Mouse (Mus musculus) testis, postnatal 14 days (tissue): Measurements from ENCODE around the gene Klhl30.
A peak's percentile ranks its signal among the peaks of the same experiment; 100 is the strongest.

Source experiments
- DNase-seq: peaks from one replicate; pipeline ENCODE4 v3.0.0; 2021; ENCODE audit warnings: low spot score

Gene Klhl30

DNA sequence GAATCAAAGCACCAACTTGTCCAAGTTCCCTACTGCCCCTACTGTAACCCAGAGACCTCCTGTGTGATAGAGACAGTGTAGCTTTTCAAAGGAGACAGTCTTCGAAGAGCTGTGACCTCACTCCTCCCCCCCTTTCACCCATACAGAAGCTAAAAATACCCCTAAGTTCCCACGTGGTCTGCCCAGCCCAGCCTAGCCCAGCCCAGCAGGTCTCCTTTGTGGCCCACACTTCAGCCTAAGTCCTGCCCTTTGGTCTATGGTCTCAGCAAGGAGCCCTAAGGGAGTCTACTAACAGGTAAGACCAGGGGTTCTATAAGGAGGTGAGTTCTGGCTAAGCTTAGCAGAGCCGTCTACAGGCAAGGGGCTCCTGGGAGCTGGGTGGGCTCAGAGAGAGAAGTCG, at the start of gene Klhl30:
TSS of gene Klhl30 (plus strand) at position 176 of the 400 bp plus-strand sequence.
- no peak for DNase-seq

DNA sequence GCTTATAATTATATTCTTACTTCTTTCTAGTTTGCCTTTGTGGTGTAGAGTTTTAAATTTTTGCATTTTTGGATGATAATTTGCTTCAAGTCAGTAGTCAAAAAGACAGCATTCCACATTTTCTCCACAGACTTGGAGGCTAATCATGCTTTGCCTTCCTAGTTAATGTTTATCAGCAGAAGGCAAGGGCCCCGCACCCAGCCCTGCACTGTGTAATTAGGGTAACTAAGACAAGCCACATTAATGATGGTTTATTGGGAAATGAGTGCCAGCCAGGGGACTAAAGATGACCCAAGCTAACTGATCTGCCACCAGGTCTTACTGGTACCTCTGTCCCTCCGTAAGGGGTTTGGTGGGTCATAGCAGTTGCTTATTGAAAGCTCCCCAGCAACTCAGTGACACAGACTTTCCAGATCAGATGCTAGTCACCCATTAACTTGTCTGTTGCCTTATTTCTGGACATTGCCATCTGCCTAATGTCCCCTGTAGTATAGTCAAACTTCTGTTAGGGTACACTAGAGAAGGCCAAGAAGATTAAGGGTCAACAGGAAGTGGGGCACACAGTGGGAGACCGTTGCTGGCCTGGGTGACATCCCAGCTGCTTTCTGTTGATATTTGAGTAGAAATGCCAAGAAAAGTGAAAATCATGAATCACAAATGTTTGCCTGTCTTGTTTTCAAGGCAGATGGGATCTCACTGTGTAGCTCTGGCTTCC, 49.5 kb upstream of the Klhl30 start:
- no peak for DNase-seq

DNA sequence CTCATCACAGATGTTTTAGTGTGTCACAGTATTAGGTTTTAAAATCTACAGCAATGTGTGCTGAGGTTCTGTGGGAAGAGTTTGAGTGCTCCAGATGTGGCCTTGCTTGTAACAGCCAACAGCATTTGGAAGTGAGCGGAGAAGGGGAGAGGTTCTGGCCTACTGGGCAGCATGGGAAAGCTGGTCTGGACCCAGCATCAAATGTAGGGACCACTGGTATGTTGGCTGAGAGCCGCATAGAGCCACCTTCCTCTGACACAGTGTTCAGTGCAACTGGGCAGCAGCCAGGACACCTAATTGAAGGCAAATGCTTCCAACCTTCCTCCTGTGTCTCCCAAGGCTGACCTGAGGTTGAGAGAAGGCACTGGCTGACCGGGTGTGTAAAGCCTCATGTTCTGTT, 48.8 kb upstream of the Klhl30 start:
- no peak for DNase-seq

DNA sequence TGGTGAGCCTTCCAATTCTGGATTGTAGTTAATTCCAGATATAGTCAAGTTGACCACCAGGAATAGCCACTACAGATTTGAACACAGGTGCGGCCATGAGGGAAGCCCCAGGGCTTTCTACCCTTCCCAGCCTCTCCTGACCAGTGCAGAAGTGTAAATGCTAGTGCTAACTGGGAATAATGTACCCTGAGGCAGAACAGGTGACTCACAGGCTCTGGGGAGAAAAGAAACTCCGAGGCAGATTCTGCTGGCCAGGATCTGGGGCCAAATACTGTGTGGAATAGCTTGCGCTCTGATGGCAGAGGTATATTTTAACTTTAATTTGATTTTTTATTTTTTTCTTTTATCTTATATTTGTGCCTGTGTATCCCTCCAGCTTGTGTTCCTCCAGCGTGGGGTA, 46.2 kb upstream of the Klhl30 start:
- no peak for DNase-seq

DNA sequence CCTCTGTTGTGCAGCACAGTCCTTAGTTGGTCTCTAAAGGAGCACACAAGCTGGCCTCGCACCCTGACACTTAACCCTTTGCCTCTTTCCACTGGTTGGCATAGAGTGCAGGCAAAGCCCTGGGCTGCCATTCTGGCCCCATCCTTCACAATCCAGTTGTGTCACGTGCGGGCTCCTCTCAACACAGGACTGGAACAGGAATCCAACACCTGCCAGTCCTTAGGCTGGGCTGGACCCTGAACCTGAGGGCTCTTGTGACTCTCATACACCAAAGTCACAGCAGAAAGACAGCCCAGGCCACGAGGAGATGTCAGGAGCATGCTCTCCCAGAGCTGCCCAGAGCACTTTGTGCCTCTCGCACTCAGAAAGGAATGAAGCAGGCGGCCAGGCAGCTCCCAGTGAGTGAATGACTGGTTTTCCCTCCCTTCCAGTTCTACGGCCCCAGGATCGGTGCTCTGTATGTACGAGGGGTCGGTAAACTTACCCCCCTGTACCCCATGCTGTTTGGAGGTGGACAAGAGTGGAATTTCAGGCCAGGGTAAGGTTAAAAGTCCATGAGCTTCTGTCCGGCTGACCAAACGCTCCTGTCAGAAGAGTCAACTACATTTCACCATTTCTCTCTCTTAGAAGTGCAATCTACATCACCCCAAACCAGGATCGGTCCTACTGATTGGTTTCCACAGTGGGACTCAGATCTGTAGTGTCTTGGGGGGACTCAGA, 41.3 kb upstream of the Klhl30 start:
- DNase-seq: no peak

DNA sequence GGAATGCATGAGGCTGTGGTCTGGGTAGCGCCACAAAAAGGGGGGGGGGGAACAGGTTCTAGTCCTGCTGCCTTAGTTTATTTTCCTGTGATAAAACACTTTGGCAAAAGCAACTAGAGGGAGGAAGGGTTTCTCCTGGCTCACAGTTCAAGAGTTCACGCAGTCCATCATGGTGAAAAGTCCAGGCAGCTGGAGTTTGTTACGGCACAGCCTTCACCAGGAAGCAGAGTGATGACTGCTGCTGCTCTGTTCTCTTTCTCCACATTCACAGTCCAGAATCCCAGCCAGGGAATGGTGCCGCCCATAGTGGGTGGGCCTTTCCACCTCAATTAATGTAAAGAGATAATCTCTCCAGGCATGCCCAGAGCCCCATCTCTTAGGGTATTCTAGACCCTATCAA, 38.5 kb upstream of the Klhl30 start:
- DNase-seq: no peak

DNA sequence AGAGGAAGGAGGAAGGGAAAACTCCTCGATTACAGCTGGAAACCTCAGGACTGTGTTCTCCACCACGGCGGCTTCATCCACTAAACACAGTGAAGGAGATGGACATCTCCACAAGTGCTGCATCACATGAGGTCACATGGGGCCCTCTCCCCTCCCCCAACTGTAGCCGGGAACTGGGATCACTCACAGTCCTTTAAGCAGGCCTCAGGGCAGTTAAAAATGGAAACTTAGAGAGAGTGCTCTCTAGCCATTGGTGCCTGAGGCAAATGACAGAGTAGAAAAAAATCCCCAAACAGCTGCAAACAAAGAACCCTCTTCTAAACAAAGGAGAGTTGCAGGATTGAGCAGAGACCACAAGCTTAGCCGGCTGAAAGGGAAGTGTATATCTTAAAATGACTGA, 37.6 kb upstream of the Klhl30 start:
- no peak for DNase-seq

DNA sequence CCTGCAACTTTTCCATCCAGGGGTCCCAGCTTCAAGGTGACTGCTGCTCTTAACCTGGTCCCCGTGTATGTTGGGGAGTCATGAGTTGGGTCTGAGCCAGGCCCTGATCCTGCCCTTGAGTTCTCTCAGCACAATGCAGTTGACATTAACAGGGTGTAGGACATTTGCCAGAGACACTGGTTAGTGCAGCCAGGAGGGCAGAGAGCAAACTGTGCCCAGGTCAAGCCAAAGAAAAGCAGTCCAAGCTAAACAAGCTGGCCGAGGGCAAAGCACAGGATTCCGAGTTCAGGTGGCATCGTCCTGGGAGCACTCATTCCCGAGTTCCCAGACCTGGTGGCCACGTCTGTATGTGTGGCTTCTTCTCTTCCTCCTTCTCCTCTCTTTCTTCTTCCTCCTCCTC, 33.2 kb upstream of the Klhl30 start:
- no peak for DNase-seq

DNA sequence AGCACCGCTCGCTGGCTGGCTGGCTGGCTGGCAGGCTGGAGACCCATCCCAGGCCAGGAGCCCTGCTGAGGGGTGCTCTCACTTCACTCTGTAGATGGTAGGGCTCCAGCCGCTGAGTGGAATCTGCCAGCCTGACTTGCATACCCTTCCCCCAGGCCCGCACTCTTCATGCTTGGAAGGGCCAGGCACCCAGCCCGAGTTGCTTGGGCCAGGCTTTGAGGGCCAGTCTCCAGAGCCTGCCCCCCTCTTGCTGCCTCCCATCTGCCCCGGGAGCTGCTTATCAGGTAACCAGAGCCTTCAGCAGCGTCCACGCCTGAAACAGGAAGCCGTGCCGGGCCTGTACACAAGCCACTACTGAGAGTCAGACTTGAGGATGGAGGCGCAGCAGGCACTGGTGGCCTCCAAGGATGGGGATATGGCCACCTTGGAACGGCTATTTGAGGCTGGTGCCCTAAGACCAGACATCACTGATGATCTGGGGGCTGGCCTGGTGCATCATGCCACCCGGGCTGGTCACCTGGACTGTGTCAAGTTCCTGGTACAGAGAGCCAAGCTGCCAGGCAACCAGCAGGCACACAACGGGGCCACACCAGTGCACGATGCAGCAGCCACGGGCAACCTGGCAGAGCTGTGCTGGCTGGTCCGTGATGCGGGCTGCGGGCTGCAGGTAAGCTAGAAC, 28.9 kb upstream of the Klhl30 start, which contains the start of gene Espnl:
TSS of gene Espnl (plus strand) at position 316 of the 679 bp plus-strand sequence.
- DNase-seq: no peak

DNA sequence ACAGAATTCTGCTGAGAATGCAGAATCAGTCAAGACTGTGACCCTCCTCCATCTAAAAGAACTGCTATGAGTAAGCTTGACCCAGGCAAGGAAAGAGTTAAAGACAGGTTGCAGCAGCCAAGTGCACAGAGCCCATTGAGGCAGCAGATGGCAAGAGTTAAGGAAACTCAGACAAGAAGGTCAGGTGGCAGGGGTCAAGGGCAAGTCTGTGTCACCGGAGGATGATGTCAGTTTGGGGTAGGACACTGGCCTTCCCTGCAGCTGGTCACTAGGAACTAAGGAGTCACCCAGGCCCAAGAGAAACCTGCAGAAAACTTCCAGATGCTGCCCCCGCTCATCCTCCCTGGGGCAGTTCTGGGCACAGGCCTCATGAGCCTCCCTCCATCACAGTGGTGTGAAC, 26.2 kb upstream of the Klhl30 start:
- DNase-seq: no peak

DNA sequence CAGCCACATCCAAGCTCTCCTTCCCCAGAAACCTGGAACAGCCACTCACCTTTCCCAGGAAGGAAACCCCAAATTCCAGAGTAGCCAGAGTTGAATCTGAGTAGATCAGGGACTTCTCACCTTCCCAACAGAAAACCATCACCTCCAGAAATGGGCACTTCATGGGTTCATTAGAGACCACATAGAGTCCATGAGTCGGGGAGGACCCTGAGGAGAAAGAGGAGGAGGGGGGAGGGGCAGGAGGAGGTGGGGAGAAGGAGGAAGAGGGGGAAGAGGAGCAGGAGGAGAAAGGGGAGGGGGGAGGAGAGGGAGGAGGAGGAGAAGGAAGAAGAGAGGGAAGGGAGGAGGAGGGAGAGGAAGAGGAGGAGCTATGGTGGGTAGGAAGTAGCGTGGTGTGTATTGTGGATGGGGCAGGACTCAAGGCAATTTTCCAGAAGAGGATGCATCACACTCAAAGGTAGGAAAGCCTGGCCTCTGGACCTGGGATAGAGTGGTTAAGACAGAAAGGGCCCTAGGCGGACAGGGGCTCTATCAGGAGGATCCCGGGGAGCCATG, 25.3 kb upstream of the Klhl30 start:
- no peak for DNase-seq

DNA sequence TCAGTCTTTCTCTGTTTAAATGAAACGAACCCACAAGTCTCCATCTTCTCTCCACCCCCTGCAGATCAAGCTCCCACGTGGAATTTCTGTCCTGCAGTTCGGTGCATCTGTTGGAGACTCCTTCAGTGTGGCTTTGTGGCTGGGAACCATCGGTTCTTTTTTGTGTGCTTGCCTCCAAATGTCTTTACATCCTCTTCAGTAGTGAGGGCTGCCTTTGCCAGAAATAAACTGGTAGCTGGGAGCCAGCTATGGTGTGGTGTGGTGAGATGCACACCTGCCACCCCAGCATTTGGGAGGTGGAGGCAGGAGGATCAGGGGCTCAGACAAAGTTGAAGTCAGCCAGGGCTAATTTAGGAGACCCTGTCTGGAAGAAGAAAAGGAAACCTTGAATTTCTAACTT, 18.7 kb upstream of the Klhl30 start:
- no peak for DNase-seq

DNA sequence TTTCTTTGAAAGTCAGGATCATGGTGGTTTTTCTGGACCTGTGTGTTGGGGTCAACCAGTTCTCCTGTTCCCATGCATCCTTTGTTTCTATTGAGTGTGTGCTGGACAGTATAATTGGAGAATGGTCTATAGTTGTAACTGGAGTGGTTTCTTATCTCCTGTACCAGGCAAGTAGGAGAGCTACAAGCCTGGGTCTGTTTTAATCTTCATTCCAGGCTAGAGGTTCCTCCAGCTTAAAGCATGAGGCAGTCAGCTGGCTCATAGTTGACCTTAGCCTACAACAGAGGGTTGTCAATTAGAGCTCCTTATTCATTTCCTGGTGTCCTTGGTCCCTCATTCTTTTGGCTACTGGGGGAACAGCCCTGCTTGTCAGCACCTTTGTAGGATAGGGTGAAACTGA, 17.2 kb upstream of the Klhl30 start:
- DNase-seq: no peak

DNA sequence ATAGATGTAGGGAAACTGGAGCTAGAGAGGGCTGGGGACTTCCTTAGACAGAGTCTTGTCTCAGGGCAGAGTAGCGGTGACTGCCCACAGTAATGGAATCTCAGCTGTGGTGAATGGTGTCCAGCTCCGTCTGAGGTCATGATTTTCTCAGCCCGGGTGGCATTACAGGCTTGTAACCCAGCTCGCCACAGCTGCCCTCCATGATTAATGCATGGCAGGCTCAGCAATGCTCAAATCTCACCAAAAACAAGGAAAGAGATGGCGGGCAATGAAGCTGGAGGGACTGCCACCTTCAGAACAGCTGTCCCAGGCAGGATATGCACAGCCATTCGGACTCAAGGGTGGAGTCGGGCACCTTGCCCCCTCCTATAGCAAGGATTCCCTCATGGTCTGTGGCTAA, 13.5 kb upstream of the Klhl30 start:
- DNase-seq: no peak

DNA sequence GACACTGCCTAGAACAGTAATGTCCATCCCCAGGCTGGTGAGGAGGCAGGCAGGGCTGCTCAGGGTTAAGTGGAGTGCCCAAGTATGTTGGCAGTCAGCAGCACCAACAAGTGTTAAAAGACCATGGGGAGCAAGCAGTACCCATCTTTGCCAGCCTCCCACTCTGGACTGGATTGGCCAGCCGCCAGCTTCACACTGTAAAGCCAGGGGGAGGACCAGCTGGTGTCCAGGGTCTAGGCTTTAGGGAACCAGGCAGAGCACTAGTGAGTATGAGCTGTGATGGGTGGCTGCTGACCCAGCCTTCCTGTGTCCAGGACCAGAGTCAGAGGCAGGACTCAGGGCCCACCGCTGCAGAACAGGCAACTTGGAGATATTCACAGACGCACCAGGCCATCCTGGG, 6.8 kb upstream of the Klhl30 start:
- DNase-seq: no peak

DNA sequence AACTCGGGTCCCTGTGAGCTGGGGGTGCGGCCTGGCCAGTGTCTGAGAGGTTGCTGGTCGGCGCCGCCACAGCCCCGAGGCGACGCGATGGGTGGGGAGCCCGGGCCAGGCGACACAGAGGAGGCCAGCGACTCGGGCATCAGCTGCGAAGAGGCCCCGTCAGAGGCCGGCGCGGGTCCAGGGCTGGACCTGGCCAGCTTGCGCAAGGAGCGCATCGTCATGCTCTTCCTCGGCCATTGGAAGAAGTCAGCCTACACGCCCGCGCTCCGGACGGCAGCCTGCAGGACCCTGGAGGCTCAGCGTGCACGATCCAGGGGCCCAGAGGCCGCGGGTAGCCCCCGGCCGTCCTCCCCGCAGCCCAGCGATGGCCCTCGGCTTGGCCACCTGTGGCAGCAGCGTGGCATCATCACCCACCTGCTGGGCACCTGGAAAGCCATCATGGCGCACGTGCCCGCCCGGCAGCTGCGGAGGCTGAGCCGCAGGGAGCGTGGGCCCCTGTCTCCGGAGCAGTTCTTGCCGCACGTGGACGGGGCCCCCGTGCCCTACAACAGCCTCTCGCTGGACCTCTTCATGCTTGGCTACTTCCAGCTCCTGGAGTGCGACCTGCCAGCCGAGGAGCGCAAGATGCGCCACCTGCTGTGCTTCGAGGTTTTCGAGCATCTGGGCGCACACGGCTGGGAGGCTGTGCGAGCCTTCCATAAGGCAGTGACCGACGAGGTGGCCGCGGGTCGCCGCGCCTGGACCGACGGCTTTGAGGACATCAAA, 5.7 kb upstream of the Klhl30 start:
- DNase-seq: no peak

DNA sequence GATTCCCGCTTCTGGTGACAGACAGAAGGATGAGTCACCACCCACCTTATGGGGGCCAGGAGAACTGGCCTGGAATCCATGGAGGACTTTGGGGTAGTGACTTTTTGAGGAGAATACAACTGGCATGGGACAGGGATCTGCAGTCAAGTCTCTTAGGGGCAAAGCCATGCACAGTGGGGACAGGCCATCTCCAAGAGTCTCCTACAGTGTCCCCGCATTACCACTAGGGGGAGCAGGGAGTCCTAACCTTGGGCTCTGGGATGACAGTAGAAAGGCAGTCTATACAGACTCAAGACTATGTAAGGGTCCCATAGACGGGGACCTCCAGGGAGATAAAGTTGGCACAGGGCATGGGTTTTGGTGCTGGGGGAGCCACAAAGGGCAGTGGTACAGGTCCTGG, 3.9 kb upstream of the Klhl30 start:
- peak; percentile 41 for DNase-seq

DNA sequence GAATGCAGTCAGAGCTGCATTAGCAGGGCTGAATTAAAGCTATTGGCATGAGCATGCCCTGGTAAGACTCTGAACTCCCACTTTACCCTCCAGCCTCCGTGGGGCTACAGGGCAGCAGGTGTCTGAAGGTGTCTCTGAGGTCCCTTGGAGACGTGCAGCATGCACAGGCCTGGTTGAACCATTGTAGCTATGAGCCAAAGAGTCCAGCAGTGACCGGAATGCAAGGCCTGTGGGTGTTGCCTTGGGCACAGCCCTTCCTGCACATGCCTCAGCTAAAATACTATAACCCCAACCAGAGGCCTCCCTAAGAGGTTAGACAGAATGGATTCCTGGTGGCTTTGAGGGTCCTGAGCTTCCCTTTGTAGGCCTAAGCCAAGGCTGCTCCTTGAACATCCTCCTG, 433 bp downstream of the Klhl30 start:
- DNase-seq: no peak

DNA sequence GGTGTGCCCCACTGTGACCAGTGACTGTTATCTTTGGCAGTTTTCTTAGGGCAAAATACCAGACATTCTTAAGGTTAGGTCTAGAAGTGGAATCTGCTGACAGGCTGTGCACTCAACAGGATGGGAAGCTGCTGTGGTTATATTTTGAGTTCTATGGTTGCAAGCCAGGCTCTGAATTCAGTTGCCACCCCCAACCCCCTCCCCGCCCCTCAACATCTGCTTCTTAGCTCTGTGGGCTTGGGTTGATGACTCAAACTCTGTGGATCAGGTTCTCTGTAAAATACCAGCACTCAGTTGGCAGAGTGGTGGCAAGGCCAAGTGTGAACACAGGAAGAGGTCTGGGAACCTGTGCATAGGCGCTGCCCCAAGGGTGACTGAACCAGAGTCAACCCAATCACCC, 1.5 kb downstream of the Klhl30 start:
- DNase-seq: no peak

DNA sequence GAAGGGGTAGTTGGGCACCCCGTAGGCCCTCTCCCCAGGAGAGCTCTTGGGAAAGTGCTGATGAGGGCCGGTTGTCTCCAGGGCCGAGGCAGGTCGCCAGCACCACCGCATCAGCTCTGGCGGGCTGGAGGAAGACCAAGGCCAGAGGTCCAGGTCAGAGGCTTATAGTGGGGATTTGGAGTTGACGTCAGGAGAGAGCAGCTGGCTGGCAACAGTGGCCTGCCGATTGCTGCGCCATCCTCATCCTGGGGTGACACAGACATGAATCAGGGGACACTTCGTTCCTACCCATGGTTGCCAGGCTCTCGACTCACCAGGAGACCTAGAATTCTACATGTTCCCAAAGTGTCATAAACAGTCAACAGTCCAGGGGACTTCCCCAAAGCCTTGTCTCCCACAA, 5.3 kb downstream of the Klhl30 start:
- DNase-seq: no peak

DNA sequence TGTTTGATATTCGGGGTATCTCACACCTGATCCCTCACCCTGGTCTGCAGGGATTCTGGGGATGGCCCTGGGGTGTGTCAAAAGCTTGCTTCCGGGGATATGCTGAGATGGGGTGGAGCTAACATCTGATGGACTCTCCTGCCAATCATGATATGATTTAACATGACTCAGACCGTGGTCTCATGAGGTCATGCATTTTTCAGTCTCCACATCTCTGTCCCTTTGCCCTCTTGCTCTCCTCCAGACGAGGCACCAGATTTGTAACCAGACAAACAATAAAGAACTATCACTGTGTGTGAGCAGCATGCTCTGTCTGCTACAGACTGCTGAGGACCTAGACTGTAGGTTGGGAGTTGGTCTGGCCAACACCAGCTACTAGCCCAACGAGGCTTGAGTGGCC, 11.3 kb downstream of the Klhl30 start:
- DNase-seq: no peak
